Mouse (Mus musculus) ES-E14 (cell line): Measurements from ENCODE around the gene Myh10. TPM values are rescaled to one million over a fixed set of nuclear protein-coding genes. Genes with fewer than 3 reads are reported as not detected.

Experiments used
- DNase-seq: peaks from one replicate; pipeline ENCODE4 v3.0.0-alpha.2; 2013; ENCODE audit warnings: low read depth, low spot score
- H3K27ac ChIP-seq: 2 replicates; pipeline ENCODE4 v1.5.1; 2012; ENCODE audit warnings: low read depth, mild to moderate bottlenecking, low read length, moderate library complexity, mixed read lengths; ENCODE audit not compliant: poor library complexity, insufficient read depth, severe bottlenecking
- H3K36me3 ChIP-seq: 2 replicates; pipeline ENCODE4 v1.6.1; 2012; ENCODE audit warnings: mild to moderate bottlenecking, low read length, moderate library complexity, mixed read lengths; ENCODE audit not compliant: control insufficient read depth, poor library complexity, insufficient read depth, severe bottlenecking
- H3K4me1 ChIP-seq, 2 experiments: fragments of 150-350 bp in 1 of 2; sonication (generic) in 1 of 2; 2 replicates each; pipeline ENCODE4 v1.6.1; 2012; ENCODE audit warnings: low read length in 2 of 2, mild to moderate bottlenecking in 1 of 2, mixed read lengths in 1 of 2; ENCODE audit not compliant: control insufficient read depth in 2 of 2, insufficient read depth in 2 of 2, poor library complexity in 1 of 2
- H3K4me3 ChIP-seq, 2 experiments: fragments of 150-350 bp in 1 of 2; sonication (generic) in 1 of 2; 2 replicates each; pipeline ENCODE4 v1.5.1; 2012; ENCODE audit warnings: low read length in 2 of 2, low read depth in 1 of 2, mild to moderate bottlenecking in 1 of 2, mixed read lengths in 1 of 2; ENCODE audit not compliant: insufficient read depth in 1 of 2, poor library complexity in 1 of 2, severe bottlenecking in 1 of 2
- H3K9ac ChIP-seq: 2 replicates; pipeline ENCODE4 v1.6.1; 2012; ENCODE audit warnings: low read depth, mild to moderate bottlenecking, low read length, mixed read lengths; ENCODE audit not compliant: poor library complexity, insufficient read depth, severe bottlenecking
- H3K9me3 ChIP-seq: fragments of 150-350 bp; sonication (generic); 2 replicates; pipeline ENCODE4 v1.6.1; 2012; ENCODE audit warnings: low read depth, mild to moderate bottlenecking, low read length; ENCODE audit not compliant: control insufficient read depth, insufficient read depth
- CHD2 ChIP-seq: IDR thresholded peaks from 2 replicates; pipeline ENCODE4 v1.6.1; 2014; ENCODE audit warnings: mild to moderate bottlenecking, low read depth, low read length, inconsistent platforms
- HCFC1 ChIP-seq: IDR thresholded peaks from 2 replicates; pipeline ENCODE4 v1.6.1; 2012; ENCODE audit warnings: low read length, inconsistent platforms, borderline replicate concordance; ENCODE audit not compliant: insufficient read depth
- MAFK ChIP-seq: IDR thresholded peaks from 2 replicates; pipeline ENCODE4 v1.6.1; 2014; ENCODE audit warnings: mild to moderate bottlenecking, low read depth, low read length, inconsistent platforms; ENCODE audit not compliant: insufficient read depth
- ZC3H11A ChIP-seq: IDR thresholded peaks from 2 replicates; pipeline ENCODE4 v1.6.1; 2012; ENCODE audit warnings: low read depth, mild to moderate bottlenecking, inconsistent platforms, low read length, borderline replicate concordance
- ZNF384 ChIP-seq: IDR thresholded peaks from 2 replicates; pipeline ENCODE4 v1.6.1; 2012; ENCODE audit warnings: low read depth, low read length, inconsistent platforms
- in situ Hi-C, 2 experiments: fragments of 600-800 bp; cut with MboI; formaldehyde crosslinking; loops; one replicate each; pipeline ENCODE4 v1.15.1; 2025; ENCODE audit warnings: low sequenced_read_pairs in 2 of 2, inconsistent platforms in 1 of 2; ENCODE audit not compliant: unreplicated experiment in 2 of 2
- total RNA-seq: library from RNA; depleted of rRNA; stranded (reverse); fragments of 300-350 nt; gene quantifications from 2 replicates; pipeline ENCODE4 v1.2.3, GENCODE M21; 2012; rRNA removed

Myh10 gene
- total RNA-seq, result 74.6 and 107 TPM in 2 replicates

GRCm38 (mm10) chr11:68691321-68692009 is at the start of gene Myh10:
Gene Myh10, plus strand, starts transcription at chr11:68691559.
- in situ Hi-C loops, result no loop called here
- Histone ChIP-seq H3K9me3 (no peaks in the 10 kb centered on the region), H3K36me3 (no peaks in the 10 kb centered on the region), H3K4me1 (peaks cover 0 to 4% of the 10 kb centered on the region in 2 experiments; a peak in 2 of 4 replicates), H3K27ac (peak within 1 kb of the TSS; percentile 96), H3K9ac (peak within 1 kb of the TSS; percentile 99), H3K4me3 (peak within 1 kb of the TSS; percentile 96 to 98)
- no peak for TF ChIP-seq ZC3H11A
- TF ChIP-seq MAFK, result no peak
- peak; percentile 63; the same call in 1 of the 2 replicates for TF ChIP-seq HCFC1
- peak; percentile 94 for TF ChIP-seq CHD2
- TF ChIP-seq ZNF384, result no peak
- DNase-seq, result peak; percentile 100

GRCm38 (mm10) chr11:68644781-68645180 is 46.6 kb upstream of the Myh10 start:
- no peak for DNase-seq
- Histone ChIP-seq H3K9ac (no peak overlapping the region), H3K4me1 (peaks cover 3 to 4% of the 10 kb centered on the region in 2 experiments; a peak in 3 of 4 replicates), H3K9me3 (no peaks in the 10 kb centered on the region), H3K4me3 (no peak overlapping the region), H3K36me3 (no peaks in the 10 kb centered on the region), H3K27ac (no peak overlapping the region)
- no peak for TF ChIP-seq CHD2
- TF ChIP-seq ZC3H11A, result no peak
- no peak for TF ChIP-seq ZNF384
- TF ChIP-seq HCFC1, result no peak
- TF ChIP-seq MAFK, result no peak
- in situ Hi-C loops, result no loop called here

GRCm38 (mm10) chr11:68647808-68648207 is 43.6 kb upstream of the Myh10 start:
- no peaks in the 10 kb centered on the region for H3K9me3 ChIP-seq
- no peak overlapping the region for H3K9ac ChIP-seq
- TF ChIP-seq ZC3H11A, result no peak
- TF ChIP-seq HCFC1, result no peak
- TF ChIP-seq MAFK, result no peak
- TF ChIP-seq ZNF384, result no peak
- TF ChIP-seq CHD2, result no peak
- H3K4me3 ChIP-seq, result no peak overlapping the region
- no peak for DNase-seq
- H3K36me3 ChIP-seq, result no peaks in the 10 kb centered on the region
- no peak overlapping the region for H3K27ac ChIP-seq
- in situ Hi-C loops, result no loop called here
- peaks cover 3 to 4% of the 10 kb centered on the region in 2 experiments; a peak in 3 of 4 replicates for H3K4me1 ChIP-seq

- in situ Hi-C loops, result no loop called here
- Histone ChIP-seq H3K27ac (no peak overlapping the region), H3K36me3 (no peaks in the 10 kb centered on the region), H3K9me3 (no peaks in the 10 kb centered on the region), H3K4me3 (no peak overlapping the region), H3K4me1 (peaks cover 3 to 4% of the 10 kb centered on the region in 2 experiments; a peak in 3 of 4 replicates), H3K9ac (no peak overlapping the region)
- DNase-seq, result no peak
- no peak for TF ChIP-seq ZNF384
- TF ChIP-seq HCFC1, result no peak
- TF ChIP-seq ZC3H11A, result no peak
- no peak for TF ChIP-seq CHD2
- no peak for TF ChIP-seq MAFK
Measured at GRCm38 (mm10) chr11:68648385-68649148, 42.8 kb upstream of the Myh10 start.
